Mouse (Mus musculus) stomach, embryonic 14.5 days (tissue): ENCODE data around the gene Cadm1. TPM values are rescaled to one million over a fixed set of nuclear protein-coding genes. Genes with fewer than 3 reads are reported as not detected.

Experiments
- ATAC-seq: fragments of 200-750 bp; cut with Nextera tagmentation; 2 replicates; pipeline ENCODE4 v1.8.0; 2017; ENCODE audit warnings: low read depth, moderate TSS enrichment; ENCODE audit not compliant: insufficient number of reproducible peaks, insufficient read depth, low FRiP score
- H3K27ac ChIP-seq: fragments of 300-500 bp; sonication (generic); 2 replicates; pipeline ENCODE4 v1.5.1; 2014; ENCODE audit warnings: mild to moderate bottlenecking, low read length, moderate library complexity, mixed read lengths
- H3K27me3 ChIP-seq: fragments of 300-500 bp; sonication (generic); 2 replicates; pipeline ENCODE4 v1.6.1; 2014; ENCODE audit warnings: low read length, control low read depth, mixed read lengths; ENCODE audit not compliant: control insufficient read depth, insufficient read depth
- H3K36me3 ChIP-seq: fragments of 300-500 bp; sonication (generic); 2 replicates; pipeline ENCODE4 v1.6.1; 2014; ENCODE audit warnings: mild to moderate bottlenecking, control low read depth, low read length, moderate library complexity, mixed read lengths; ENCODE audit not compliant: control insufficient read depth, insufficient read depth
- H3K4me1 ChIP-seq: fragments of 300-500 bp; sonication (generic); 2 replicates; pipeline ENCODE4 v1.6.1; 2014; ENCODE audit warnings: low read length, control low read depth, mixed read lengths; ENCODE audit not compliant: control insufficient read depth, insufficient read depth
- H3K4me2 ChIP-seq: fragments of 300-500 bp; sonication (generic); replicated peaks from 2 replicates; pipeline ENCODE4 v1.6.1; 2014; ENCODE audit warnings: low read depth, low read length, control low read depth
- H3K4me3 ChIP-seq: fragments of 300-500 bp; sonication (generic); 2 replicates; pipeline ENCODE4 v1.5.1; 2014; ENCODE audit warnings: low read depth, low read length, control low read depth
- H3K9ac ChIP-seq: fragments of 300-500 bp; sonication (generic); replicated peaks from 2 replicates; pipeline ENCODE4 v1.6.1; 2014; ENCODE audit warnings: low read depth, mild to moderate bottlenecking, control low read depth, low read length, moderate library complexity, mixed read lengths
- H3K9me3 ChIP-seq: fragments of 300-500 bp; sonication (generic); 2 replicates; pipeline ENCODE4 v1.6.1; 2016; ENCODE audit warnings: low read depth, low read length, control low read depth; ENCODE audit not compliant: control insufficient read depth
- WGBS: fragments of 180-500 bp; shearing (Covaris S2); extraction: QIAGEN DNeasy Blood & Tissue Kit; methylation state at CpG from one replicate; pipeline ENCODE4 v1.1.7; 2014; 5-methylcytosine and 5-hydroxymethylcytosine counted together
- polyA plus RNA-seq: library from polyadenylated mRNA; unstranded; fragments of >200 nt; fragmentation: Nextera tagmentation; extraction: Ambion mirVana; gene quantifications from 2 replicates; pipeline ENCODE4 v1.2.1, GENCODE M21; 2014

Cadm1 gene
- polyA plus RNA-seq, 1 experiment from 2014 or later: 70.5 TPM

DNA sequence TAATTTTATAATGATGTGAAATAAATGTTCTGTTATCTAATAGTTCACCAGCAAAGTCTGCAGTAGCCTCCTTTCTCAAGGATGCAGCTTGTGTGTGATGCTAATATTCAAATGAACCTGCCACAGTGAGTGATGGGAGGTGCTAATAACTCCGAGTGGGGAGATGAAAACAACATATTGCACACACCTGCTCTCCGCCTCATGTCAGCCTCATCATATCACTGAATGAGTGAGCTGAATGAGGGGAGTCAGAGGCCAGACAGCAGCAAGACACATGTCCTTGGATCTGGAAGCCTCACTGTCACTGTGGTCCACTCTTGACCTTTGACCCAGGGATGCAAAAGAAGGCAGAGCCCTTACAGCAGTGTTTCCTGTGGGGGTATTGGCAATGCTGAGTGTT, 156.9 kb downstream of the Cadm1 start:
- H3K4me3 ChIP-seq: no peak overlapping the region
- ATAC-seq: no peak
- H3K4me2 ChIP-seq: no peak overlapping the region
- peaks cover 14% of the 10 kb centered on the region; the same call in 1 of the 2 replicates for H3K4me1 ChIP-seq
- no peaks in the 10 kb centered on the region for H3K9me3 ChIP-seq
- no peaks in the 10 kb centered on the region for H3K36me3 ChIP-seq
- H3K27ac ChIP-seq: no peak overlapping the region
- H3K9ac ChIP-seq: no peak overlapping the region
- 89% methylated on average over 2 of the region's 2 CpGs for WGBS
- H3K27me3 ChIP-seq: no peaks in the 10 kb centered on the region

DNA sequence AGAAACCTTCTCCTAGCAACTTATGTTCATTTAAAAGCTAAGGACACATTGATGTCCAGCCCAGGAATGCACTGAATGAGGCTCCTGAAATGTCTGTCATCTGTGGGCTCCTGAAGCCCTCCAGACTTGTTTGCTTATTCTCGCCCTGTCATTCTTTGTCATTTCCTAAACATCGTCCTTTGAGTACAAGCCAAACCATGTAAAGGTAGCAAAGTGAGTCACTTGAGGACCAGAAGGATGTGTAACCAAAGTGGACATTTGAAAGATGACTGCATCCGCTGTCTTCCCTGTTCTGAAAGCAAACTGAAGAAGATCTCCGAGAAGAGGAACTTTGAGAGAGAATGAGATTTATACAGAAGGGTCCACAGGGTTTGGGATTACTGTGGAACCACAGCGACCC, 157.6 kb downstream of the Cadm1 start:
- Histone ChIP-seq H3K27ac (no peak overlapping the region), H3K4me2 (no peak overlapping the region), H3K36me3 (no peaks in the 10 kb centered on the region), H3K9ac (no peak overlapping the region), H3K27me3 (no peaks in the 10 kb centered on the region), H3K4me3 (no peak overlapping the region), H3K4me1 (peaks cover 14% of the 10 kb centered on the region; the same call in 1 of the 2 replicates), H3K9me3 (no peaks in the 10 kb centered on the region)
- ATAC-seq: no peak
- 80% methylated on average over 5 of the region's 5 CpGs for WGBS

DNA sequence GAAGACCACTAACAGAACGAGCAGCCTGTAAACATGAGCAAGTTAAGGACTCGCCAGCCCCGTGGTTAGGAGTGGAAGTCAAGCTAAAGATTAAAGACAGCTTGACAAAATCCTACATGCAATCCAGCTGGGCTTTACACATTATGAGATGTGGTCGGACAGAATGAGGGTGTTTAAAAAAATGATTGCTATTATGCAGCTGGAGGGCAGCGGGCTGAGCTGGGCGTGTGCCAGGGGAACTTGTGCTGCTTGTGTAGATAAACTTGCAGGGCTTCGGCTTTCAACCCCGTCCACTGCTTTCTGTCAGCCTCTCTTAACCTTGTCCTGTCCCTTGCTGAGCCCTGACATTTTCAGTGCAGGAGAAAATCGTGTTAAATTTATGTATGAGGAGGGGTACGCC, 158.3 kb downstream of the Cadm1 start:
- H3K36me3 ChIP-seq: no peaks in the 10 kb centered on the region
- H3K9me3 ChIP-seq: no peaks in the 10 kb centered on the region
- 15% methylated on average over 10 of the region's 10 CpGs for WGBS
- no peak overlapping the region for H3K4me3 ChIP-seq
- no peaks in the 10 kb centered on the region for H3K27me3 ChIP-seq
- ATAC-seq: peak; percentile 37; the same call in 1 of the 2 replicates
- 0 out of 2 replicates have a peak overlapping the region, but pooled peaks have one; percentile 8 for H3K4me2 ChIP-seq
- no peak overlapping the region for H3K9ac ChIP-seq
- H3K27ac ChIP-seq: 0 out of 2 replicates have a peak overlapping the region, but pooled peaks have one; percentile 11
- peaks cover 14% of the 10 kb centered on the region; the same call in 1 of the 2 replicates for H3K4me1 ChIP-seq

DNA sequence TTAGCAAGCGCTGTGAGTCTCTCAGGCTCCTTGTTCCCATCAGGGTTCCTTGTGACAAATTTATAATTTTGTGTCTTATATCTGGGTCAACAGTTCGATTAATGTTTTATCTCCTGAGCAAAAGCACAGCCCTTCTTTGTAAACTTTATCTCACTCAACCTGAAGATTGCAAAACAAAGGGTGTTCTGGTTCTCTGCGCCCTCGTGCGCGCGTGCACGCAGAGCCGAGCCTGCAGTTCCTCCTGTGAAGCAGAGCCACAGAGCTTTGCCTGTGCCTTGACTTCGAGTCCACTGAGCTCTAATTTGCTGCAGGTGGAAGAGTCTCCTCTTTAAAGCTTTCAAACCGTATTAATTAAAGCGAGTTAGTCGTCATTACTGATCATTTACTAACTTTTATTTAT, 162.9 kb downstream of the Cadm1 start:
- H3K9ac ChIP-seq: no peak overlapping the region
- ATAC-seq: no peak
- no peak overlapping the region for H3K27ac ChIP-seq
- no peaks in the 10 kb centered on the region for H3K27me3 ChIP-seq
- peaks cover 8% of the 10 kb centered on the region; the same call in 1 of the 2 replicates for H3K4me1 ChIP-seq
- WGBS: 68% methylated on average over 13 of the region's 13 CpGs
- no peaks in the 10 kb centered on the region for H3K9me3 ChIP-seq
- no peak overlapping the region for H3K4me2 ChIP-seq
- H3K36me3 ChIP-seq: no peaks in the 10 kb centered on the region
- H3K4me3 ChIP-seq: no peak overlapping the region

DNA sequence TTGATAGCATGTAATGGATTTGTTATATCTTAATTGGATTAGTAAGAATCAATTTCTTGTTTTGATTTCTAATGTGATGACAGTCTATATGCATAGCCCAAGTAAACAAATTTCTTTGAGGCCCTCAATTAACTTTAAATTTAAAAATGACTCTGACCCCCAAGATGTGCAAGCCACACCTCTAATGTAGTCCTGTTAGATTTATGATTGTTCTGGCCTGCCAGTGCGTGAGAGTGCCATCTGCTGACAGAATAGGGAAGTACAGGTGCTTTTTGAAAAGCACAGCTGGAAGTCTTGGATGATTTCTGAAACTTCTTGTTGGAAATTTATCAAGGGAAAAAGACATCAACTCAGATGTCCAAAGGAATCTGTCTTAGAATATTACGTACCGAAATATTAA, 169.1 kb downstream of the Cadm1 start:
- 42% methylated on average over 3 of the region's 3 CpGs for WGBS
- Histone ChIP-seq H3K4me2 (no peak overlapping the region), H3K9ac (no peak overlapping the region), H3K36me3 (no peaks in the 10 kb centered on the region), H3K9me3 (no peaks in the 10 kb centered on the region), H3K27me3 (no peaks in the 10 kb centered on the region), H3K4me1 (no peaks in the 10 kb centered on the region), H3K4me3 (no peak overlapping the region), H3K27ac (no peak overlapping the region)
- ATAC-seq: no peak

DNA sequence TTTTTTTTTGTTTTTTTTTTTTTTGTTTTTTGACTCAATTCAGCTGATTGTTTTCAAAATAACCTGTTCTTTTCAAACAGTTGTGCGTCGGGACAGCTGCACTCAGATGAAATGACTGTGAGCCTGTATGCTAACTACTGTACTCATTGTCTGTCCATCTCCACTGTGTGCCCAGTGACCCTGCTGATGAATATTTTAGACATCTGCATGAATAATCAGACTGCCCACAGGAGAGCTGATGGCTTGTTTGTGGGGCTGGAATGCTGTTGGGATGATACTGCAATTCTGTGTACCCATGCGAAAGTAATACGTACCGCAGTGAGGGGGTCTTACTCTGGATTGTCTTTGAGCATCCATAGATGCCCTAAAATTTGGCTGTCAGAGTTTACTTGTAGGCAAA, 170.0 kb downstream of the Cadm1 start:
- H3K27ac ChIP-seq: no peak overlapping the region
- no peak for ATAC-seq
- H3K36me3 ChIP-seq: no peaks in the 10 kb centered on the region
- no peaks in the 10 kb centered on the region for H3K27me3 ChIP-seq
- H3K9ac ChIP-seq: no peak overlapping the region
- no peak overlapping the region for H3K4me2 ChIP-seq
- no peak overlapping the region for H3K4me3 ChIP-seq
- WGBS: 95% methylated on average over 5 of the region's 5 CpGs
- no peaks in the 10 kb centered on the region for H3K9me3 ChIP-seq
- no peaks in the 10 kb centered on the region for H3K4me1 ChIP-seq

DNA sequence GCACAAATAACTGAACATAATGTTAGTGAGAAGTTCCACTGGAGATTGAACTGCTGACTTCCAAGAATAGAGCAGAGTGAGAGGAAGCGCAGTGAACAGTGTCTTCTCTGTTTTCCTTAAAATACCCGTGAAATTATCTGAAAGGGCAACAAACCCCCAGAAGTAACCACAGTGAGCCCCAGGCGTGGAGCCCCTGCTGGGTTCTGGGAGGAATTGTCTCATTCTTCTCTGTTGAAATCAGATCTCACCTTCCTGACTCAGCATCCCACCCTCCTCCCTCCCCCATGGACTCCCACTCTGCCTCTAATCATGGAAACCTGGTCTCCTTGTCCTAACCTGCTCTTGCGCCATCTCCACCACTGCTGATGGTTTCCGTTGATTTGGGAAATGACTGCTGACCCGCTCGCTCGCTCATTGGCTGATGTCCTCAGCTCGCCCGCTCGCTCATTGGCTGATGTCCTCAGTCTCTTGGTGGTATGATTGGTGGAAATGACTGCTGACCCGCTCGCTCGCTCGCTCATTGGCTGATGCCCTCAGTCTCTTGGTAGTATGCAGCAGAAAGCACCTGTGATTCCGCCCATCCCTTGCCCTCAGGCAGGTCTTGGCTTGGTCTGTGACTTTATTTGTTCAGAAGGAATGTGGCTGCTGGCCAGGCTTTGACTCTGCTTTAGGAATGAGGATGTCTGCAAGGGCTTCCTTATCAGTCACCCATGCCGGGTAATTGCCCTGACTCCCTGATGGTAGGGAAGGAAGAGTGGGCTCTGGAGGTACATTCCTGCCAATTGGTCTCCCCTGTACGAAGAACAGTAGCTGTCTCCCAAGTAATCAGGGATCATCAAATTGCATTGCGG, 173.3 kb downstream of the Cadm1 start:
- no peak overlapping the region for H3K4me3 ChIP-seq
- H3K27ac ChIP-seq: no peak overlapping the region
- H3K36me3 ChIP-seq: no peaks in the 10 kb centered on the region
- H3K4me2 ChIP-seq: no peak overlapping the region
- H3K27me3 ChIP-seq: no peaks in the 10 kb centered on the region
- 89% methylated on average over 19 of the region's 19 CpGs for WGBS
- no peaks in the 10 kb centered on the region for H3K9me3 ChIP-seq
- ATAC-seq: no peak
- H3K4me1 ChIP-seq: no peaks in the 10 kb centered on the region
- no peak overlapping the region for H3K9ac ChIP-seq

DNA sequence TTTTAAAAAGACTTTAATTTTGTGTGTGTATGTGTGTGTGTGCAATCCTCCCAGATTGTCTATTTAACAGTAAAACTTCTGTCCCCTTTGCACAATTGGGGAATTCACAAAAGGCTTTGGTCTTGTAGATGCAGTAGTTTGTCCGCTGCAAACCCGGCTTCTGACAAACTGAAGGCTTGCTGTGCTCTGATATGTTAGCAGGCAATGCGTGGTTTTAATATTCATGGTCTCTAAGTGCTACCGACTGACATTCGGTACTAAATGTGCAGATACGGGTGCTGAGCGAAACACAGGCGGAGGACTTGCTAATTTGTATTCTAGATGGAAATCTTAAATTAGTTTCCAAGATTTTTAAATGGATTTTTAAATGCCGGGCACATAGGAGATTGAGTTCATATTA, 176.4 kb downstream of the Cadm1 start:
- Histone ChIP-seq H3K9me3 (no peaks in the 10 kb centered on the region; the same call in 1 of the 2 replicates), H3K4me1 (no peaks in the 10 kb centered on the region), H3K27ac (no peak overlapping the region), H3K9ac (no peak overlapping the region), H3K4me3 (no peak overlapping the region), H3K36me3 (no peaks in the 10 kb centered on the region), H3K27me3 (no peaks in the 10 kb centered on the region), H3K4me2 (no peak overlapping the region)
- WGBS: 91% methylated on average over 9 of the region's 9 CpGs
- ATAC-seq: no peak
